Mouse (Mus musculus): ENCODE data around the gene Trim25. TPM values are rescaled to one million over a fixed set of nuclear protein-coding genes. Genes with fewer than 3 reads are reported as not detected.

Trim25 gene
- polyA plus RNA-seq, 1 experiment from 2014 or later, result 3.1 TPM

DNA sequence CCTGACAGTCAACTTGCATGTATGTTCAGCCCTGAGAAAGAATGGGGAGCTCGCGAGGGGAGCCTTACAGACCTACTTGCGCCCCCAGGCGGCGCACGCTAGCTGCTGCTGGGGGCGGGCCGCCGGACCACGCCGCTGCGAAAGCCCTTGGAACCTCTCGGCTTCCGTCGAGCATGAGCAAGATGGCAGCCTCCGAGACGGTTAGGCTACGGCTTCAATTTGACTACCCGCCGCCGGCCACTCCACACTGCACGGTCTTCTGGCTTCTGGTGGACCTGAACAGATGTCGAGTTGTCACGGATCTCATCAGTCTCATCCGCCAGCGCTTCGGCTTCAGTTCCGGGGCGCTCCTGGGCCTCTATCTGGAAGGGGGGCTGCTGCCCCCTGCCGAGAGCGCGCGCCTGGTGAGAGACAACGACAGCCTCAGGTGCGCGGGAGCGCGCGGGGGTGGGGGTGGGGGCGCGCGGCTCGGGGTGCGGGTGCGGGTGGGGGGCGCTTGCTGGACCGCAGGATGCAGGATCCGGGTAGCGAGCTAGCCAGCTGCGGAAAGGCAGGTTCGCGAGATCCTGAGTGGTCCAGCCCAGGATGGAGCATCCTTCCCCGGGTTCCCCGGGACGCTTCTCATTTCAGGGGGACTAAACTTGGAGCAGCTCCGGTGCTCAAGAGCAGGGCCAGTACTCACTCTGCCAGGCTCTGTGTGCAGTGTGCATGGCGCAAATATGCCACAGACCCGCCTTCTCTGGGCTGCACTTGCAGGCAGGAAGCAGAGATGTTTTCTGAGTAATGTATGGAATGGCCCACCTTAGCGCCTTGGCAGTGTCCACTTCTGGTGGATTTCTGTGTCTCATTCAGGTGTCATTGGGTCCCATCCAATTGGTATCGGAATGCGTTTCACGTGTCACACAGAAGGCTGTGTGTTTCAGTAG, 25.1 kb upstream of the Trim25 start:
- peak overlapping the region; percentile 75 for H3K4me2 ChIP-seq (replicated peaks)
- peak overlapping the region; percentile 73 for H3K4me3 ChIP-seq
- ATAC-seq (ENCODE audit: low FRiP score, low read depth), result peak; percentile 88
- peak overlapping the region; percentile 92 for H3K27ac ChIP-seq (replicated peaks)
- H3K9me3 ChIP-seq, result no peaks in the 10 kb centered on the region
- H3K27me3 ChIP-seq, result no peaks in the 10 kb centered on the region
- 1% methylated on average over 62 of the region's 62 CpGs for WGBS
- H3K4me1 ChIP-seq, result peaks cover 12% of the 10 kb centered on the region
- no peaks in the 10 kb centered on the region for H3K36me3 ChIP-seq
- H3K9ac ChIP-seq (replicated peaks), result peak overlapping the region; percentile 84

- H3K9me3 ChIP-seq, result no peaks in the 10 kb centered on the region
- H3K4me2 ChIP-seq (replicated peaks), result no peak overlapping the region
- H3K4me1 ChIP-seq, result peaks cover 12% of the 10 kb centered on the region
- no peak overlapping the region for H3K9ac ChIP-seq (replicated peaks)
- no peaks in the 10 kb centered on the region for H3K27me3 ChIP-seq
- no peak overlapping the region for H3K27ac ChIP-seq (replicated peaks)
- no peak overlapping the region for H3K4me3 ChIP-seq
- H3K36me3 ChIP-seq, result peaks cover 6% of the 10 kb centered on the region
- ATAC-seq (ENCODE audit: low FRiP score, low read depth), result no peak
- WGBS, result 99% methylated on average over 2 of the region's 2 CpGs
These were observed 22.9 kb upstream of the Trim25 start for GRCm38 (mm10) chr11:88976320-88976719.

- Histone ChIP-seq H3K9me3 (no peaks in the 10 kb centered on the region), H3K4me1 (peaks cover 12% of the 10 kb centered on the region), H3K27ac (replicated peaks) (no peak overlapping the region), H3K9ac (replicated peaks) (no peak overlapping the region), H3K4me2 (replicated peaks) (no peak overlapping the region), H3K36me3 (peaks cover 14% of the 10 kb centered on the region), H3K27me3 (no peaks in the 10 kb centered on the region), H3K4me3 (no peak overlapping the region)
- ATAC-seq (ENCODE audit: low FRiP score, low read depth), result no peak
- WGBS, result 92% methylated on average over 5 of the region's 5 CpGs
These were observed 22.0 kb upstream of the Trim25 start for GRCm38 (mm10) chr11:88977188-88977587.

DNA sequence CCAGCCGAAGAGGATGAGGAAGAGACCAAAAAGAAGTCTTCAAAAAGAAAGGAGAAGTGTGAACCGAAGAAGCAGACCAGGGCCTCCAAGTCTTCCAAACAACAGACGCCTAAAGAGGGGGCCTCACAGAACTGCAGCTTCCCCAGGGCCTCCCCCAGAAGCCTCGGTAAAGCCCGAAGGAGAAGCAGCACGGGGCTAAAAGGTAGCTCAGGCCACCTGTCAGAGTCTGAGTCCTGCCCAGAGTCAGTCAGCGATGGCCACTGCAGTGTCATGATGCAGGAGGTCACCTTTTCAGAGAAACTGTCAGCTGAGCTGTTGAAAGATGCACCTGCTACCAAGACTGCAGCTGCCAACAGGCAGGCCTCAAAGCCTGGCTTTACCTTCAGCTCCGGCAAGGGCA, 17.8 kb upstream of the Trim25 start:
- WGBS, result 90% methylated on average over 8 of the region's 8 CpGs
- Histone ChIP-seq H3K27me3 (no peaks in the 10 kb centered on the region), H3K9me3 (no peaks in the 10 kb centered on the region), H3K27ac (replicated peaks) (no peak overlapping the region), H3K4me3 (no peak overlapping the region), H3K36me3 (peaks cover 50% of the 10 kb centered on the region), H3K9ac (replicated peaks) (no peak overlapping the region), H3K4me2 (replicated peaks) (no peak overlapping the region), H3K4me1 (no peaks in the 10 kb centered on the region)
- no peak for ATAC-seq (ENCODE audit: low FRiP score, low read depth)

DNA sequence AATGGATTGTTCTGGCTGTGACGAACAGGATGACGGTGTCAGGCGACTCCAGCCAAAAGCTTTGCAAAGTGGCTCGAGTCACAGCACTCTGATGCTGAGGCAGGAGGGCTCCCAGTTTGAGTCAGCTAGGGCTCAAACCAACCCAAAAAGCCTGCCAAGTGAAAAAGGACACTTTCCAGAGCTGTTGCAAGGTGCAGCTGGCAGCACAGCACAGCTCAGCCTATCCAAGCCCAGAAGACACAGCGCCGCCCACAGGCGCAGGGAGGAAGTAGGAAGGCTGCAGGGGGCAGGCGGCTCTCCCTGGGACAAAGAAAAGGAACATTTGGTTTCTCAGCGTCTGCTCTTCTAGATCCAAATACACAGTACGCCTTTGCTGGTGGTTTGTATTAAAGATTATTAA, 12.6 kb upstream of the Trim25 start:
- Histone ChIP-seq H3K4me1 (no peaks in the 10 kb centered on the region), H3K9ac (replicated peaks) (no peak overlapping the region), H3K9me3 (no peaks in the 10 kb centered on the region), H3K4me3 (no peak overlapping the region), H3K4me2 (replicated peaks) (no peak overlapping the region), H3K27ac (replicated peaks) (no peak overlapping the region), H3K27me3 (no peaks in the 10 kb centered on the region), H3K36me3 (peaks cover 76% of the 10 kb centered on the region)
- WGBS, result 86% methylated on average over 10 of the region's 10 CpGs
- no peak for ATAC-seq (ENCODE audit: low FRiP score, low read depth)

DNA sequence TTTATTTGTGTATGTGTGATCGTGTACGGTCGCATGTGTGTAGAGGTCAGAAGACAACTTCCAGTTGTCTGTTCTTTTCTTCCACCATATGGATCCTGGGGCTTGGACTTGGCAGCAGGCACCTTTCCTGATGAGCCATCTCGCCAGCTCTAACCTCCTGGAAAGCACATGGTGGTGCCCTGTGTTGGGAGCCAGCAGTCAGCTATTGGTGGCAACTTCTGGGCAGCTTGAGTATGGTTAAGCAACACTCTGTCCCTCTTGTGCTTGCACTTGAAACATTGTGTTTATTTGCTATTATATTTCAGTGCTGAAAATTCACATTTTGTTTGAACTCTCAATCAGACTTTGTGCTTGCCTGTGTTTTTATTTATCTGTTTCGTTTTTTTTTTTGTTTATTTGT, 10.2 kb upstream of the Trim25 start:
- H3K4me2 ChIP-seq (replicated peaks), result no peak overlapping the region
- no peak overlapping the region for H3K4me3 ChIP-seq
- H3K9ac ChIP-seq (replicated peaks), result no peak overlapping the region
- H3K9me3 ChIP-seq, result no peaks in the 10 kb centered on the region
- no peaks in the 10 kb centered on the region for H3K4me1 ChIP-seq
- no peaks in the 10 kb centered on the region for H3K27me3 ChIP-seq
- H3K27ac ChIP-seq (replicated peaks), result no peak overlapping the region
- 81% methylated on average over 5 of the region's 5 CpGs for WGBS
- ATAC-seq (ENCODE audit: low FRiP score, low read depth), result no peak
- peaks cover 54% of the 10 kb centered on the region for H3K36me3 ChIP-seq

DNA sequence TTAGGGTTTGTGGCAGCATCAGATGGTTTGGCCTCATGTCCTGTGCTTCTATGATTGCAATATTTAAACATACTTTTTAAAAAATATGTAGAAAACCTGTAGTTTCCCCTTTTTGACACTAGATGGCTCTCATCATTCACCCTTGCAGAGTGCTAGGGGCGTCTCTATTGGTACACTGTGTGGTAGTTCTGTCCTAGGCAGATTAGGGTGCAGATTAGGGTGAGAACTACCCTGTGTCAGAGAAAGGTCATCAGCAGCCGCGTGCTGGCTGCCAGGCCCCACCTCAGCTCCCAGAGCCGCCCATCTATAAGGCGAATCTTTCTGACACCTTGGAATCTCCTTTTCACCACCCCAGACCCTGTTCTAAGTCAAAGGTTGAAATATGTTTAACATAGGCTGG, 9.6 kb upstream of the Trim25 start:
- no peak for ATAC-seq (ENCODE audit: low FRiP score, low read depth)
- no peak overlapping the region for H3K9ac ChIP-seq (replicated peaks)
- 74% methylated on average over 5 of the region's 5 CpGs for WGBS
- H3K4me2 ChIP-seq (replicated peaks), result no peak overlapping the region
- no peaks in the 10 kb centered on the region for H3K27me3 ChIP-seq
- H3K27ac ChIP-seq (replicated peaks), result no peak overlapping the region
- H3K9me3 ChIP-seq, result no peaks in the 10 kb centered on the region
- no peak overlapping the region for H3K4me3 ChIP-seq
- H3K36me3 ChIP-seq, result peaks cover 49% of the 10 kb centered on the region
- H3K4me1 ChIP-seq, result no peaks in the 10 kb centered on the region

DNA sequence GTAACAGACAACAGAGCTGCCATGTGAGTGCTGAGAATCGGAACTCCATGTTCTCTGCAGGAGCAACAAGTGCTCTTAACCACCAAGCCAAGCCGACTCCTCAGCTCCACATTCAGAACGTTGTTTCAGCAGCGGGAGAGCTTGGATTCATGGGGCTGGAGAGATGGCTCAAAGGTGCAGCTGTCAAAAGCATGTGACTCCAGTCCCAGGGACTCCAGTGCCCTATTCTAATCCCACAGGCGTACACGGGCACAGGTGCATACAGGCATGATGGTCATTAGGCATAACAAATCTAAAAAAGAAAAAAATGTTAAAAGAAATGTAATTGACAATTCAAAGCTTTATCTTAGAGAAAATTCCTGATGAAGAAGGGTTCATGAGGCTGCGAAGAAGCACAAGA, 6.0 kb upstream of the Trim25 start:
- no peak overlapping the region for H3K9ac ChIP-seq (replicated peaks)
- no peak overlapping the region for H3K4me2 ChIP-seq (replicated peaks)
- no peaks in the 10 kb centered on the region for H3K4me1 ChIP-seq
- H3K9me3 ChIP-seq, result no peaks in the 10 kb centered on the region
- 50% methylated on average over 7 of the region's 7 CpGs for WGBS
- ATAC-seq (ENCODE audit: low FRiP score, low read depth), result no peak
- peaks cover 19% of the 10 kb centered on the region for H3K36me3 ChIP-seq
- H3K27me3 ChIP-seq, result peaks cover 5% of the 10 kb centered on the region; the same call in 1 of the 2 replicates
- H3K27ac ChIP-seq (replicated peaks), result no peak overlapping the region
- H3K4me3 ChIP-seq, result no peak overlapping the region

DNA sequence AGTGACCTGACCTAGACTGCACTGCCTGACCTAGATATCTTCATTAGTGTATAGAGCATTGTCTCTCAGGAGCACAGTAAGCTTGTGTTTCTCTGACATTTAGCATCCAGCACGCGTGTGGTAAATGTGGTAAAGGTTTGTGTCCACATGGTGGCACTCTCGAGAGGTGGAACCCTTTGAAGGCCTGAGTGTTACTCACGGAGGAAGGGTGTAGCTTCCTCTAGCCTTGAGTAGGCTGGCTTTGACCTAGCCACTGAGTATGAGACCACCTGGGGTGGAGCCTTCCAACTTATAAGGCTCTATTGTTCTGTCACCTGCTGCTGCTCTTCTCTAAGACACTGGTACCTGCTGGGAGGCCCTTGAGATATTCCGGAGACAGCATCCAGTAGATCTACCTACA, 5.6 kb upstream of the Trim25 start:
- H3K27me3 ChIP-seq, result peaks cover 9% of the 10 kb centered on the region
- 0 out of 2 replicates have a peak, but pooled peaks cover 3% of the 10 kb centered on the region for H3K4me1 ChIP-seq
- H3K4me3 ChIP-seq, result no peak overlapping the region
- no peak overlapping the region for H3K4me2 ChIP-seq (replicated peaks)
- H3K9ac ChIP-seq (replicated peaks), result no peak overlapping the region
- 15% methylated on average over 5 of the region's 5 CpGs for WGBS
- no peak overlapping the region for H3K27ac ChIP-seq (replicated peaks)
- H3K36me3 ChIP-seq, result peaks cover 16% of the 10 kb centered on the region
- no peak for ATAC-seq (ENCODE audit: low FRiP score, low read depth)
- H3K9me3 ChIP-seq, result no peaks in the 10 kb centered on the region

DNA sequence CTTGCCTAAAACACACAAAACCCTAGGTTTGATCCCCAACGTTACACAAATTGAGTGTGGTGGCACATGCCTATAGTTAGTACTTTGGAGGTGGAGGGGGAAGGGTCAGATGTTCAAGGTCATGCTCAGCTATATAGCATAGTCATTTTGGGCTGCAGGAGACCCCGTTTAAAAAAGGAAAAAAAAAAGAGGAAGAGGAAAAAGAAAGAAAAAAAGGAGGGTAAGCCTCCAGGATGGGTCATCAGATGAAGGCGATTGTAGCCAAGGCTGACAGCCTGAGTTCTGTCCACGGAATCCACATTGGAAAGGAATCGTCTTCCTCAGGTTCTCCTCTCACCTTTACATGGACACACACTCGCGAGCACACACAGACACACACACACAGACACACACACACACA, 4.7 kb upstream of the Trim25 start:
- ATAC-seq (ENCODE audit: low FRiP score, low read depth), result no peak
- H3K27me3 ChIP-seq, result peaks cover 18% of the 10 kb centered on the region
- WGBS, result 89% methylated on average over 7 of the region's 7 CpGs

DNA sequence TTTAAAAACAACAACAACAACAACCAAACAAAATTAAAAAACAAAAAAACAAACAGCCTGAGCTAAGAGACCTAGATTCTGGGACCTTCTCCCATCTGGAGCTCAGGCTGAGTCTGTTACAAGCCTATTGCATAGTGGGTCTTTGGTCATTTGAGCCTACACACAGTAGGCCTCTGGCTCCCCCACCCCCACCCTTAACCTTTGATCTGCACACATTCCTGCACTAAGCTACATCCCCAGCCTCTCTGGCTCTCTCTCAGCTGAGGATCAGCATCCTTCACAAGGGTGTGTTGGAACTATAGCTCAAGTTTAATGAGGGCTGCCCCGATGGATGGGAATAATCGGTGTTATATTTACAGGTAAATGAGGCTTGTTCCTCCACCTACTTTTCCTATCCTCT, 3.6 kb upstream of the Trim25 start:
- ATAC-seq (ENCODE audit: low FRiP score, low read depth), result no peak
- Histone ChIP-seq H3K9ac (replicated peaks) (no peak overlapping the region), H3K4me3 (no peak overlapping the region), H3K4me2 (replicated peaks) (no peak overlapping the region), H3K9me3 (no peaks in the 10 kb centered on the region), H3K4me1 (peaks cover 11% of the 10 kb centered on the region; the same call in 1 of the 2 replicates), H3K36me3 (peaks cover 8% of the 10 kb centered on the region), H3K27me3 (peaks cover 29% of the 10 kb centered on the region), H3K27ac (replicated peaks) (no peak overlapping the region)
- WGBS, result 94% methylated on average over 2 of the region's 2 CpGs

More for the DNA sequence above, 4.7 kb upstream of the Trim25 start:
- peaks cover 8% of the 10 kb centered on the region; the same call in 1 of the 2 replicates for H3K4me1 ChIP-seq
- H3K27ac ChIP-seq (replicated peaks), result no peak overlapping the region
- no peak overlapping the region for H3K9ac ChIP-seq (replicated peaks)
- no peak overlapping the region for H3K4me2 ChIP-seq (replicated peaks)
- H3K4me3 ChIP-seq, result no peak overlapping the region
- H3K9me3 ChIP-seq, result no peaks in the 10 kb centered on the region
- peaks cover 13% of the 10 kb centered on the region for H3K36me3 ChIP-seq

DNA sequence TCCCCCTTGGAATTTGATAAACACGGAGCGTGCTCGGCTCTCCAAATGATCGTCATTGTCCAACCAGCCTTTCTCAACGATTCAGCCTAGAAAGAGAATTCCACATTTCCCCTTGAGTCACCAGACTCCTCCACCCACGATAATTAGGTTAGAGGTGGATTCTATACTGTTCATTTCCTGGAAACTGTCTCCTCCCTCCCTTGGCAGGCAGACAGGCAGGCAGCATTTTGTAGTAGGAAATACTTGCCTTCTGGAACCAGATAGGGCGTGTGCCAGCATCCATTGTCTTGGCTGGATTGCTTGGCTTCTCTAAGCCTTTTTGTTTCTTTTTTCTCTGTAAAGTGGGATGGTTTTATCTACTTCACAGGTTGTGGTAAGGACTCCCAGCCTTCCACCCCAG, 2.7 kb upstream of the Trim25 start:
- Histone ChIP-seq H3K27me3 (peaks cover 30% of the 10 kb centered on the region), H3K4me2 (replicated peaks) (no peak overlapping the region), H3K4me1 (peaks cover 11% of the 10 kb centered on the region; the same call in 1 of the 2 replicates), H3K9ac (replicated peaks) (no peak overlapping the region), H3K9me3 (no peaks in the 10 kb centered on the region), H3K4me3 (no peak overlapping the region), H3K27ac (replicated peaks) (no peak overlapping the region), H3K36me3 (no peaks in the 10 kb centered on the region)
- no peak for ATAC-seq (ENCODE audit: low FRiP score, low read depth)
- 81% methylated on average over 7 of the region's 7 CpGs for WGBS
